Mouse (Mus musculus) gonadal fat pad, adult 2 months (tissue): ENCODE results near the gene Ribc2. TPM values are rescaled to one million over a fixed set of nuclear protein-coding genes. Genes with fewer than 3 reads are reported as not detected.

Source experiments
- DNase-seq: peaks from one replicate; pipeline ENCODE4 v3.0.0-alpha.2; 2012; ENCODE audit warnings: low read depth
- polyA plus RNA-seq: library from polyadenylated mRNA; depleted of rRNA; stranded (reverse); fragments of >200 nt; gene quantifications from 2 replicates; pipeline ENCODE4 v1.2.3, GENCODE M21; 2012; rRNA removed

The Ribc2 gene
- polyA plus RNA-seq, 1 experiment: 0.08 TPM

GRCm38 (mm10) chr15:85179528-85180180 lies 47.8 kb downstream of the Ribc2 start:
- no peak for DNase-seq

GRCm38 (mm10) chr15:85180368-85180767 lies 48.5 kb downstream of the Ribc2 start:
- no peak for DNase-seq

DNA sequence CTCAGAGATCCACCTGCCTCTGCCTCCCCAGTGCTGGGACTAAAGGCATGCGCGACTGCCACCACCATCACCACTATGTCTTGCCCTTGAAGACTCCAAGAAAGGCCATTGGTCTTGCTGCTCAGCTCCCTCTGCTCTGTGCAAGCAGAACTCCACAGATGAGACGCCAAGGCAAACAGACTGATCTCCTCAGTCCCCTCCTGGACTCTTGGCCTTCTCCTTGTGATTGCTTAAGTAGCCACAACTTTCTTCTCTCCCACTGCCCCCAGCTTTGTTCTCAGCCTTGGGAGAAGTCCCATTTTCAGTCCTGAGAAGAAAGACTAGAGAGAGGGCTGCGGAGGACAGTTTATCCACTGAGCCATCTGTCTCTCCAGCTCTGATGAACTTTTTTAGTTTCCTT lies 50.2 kb downstream of the Ribc2 start:
- no peak for DNase-seq

DNA sequence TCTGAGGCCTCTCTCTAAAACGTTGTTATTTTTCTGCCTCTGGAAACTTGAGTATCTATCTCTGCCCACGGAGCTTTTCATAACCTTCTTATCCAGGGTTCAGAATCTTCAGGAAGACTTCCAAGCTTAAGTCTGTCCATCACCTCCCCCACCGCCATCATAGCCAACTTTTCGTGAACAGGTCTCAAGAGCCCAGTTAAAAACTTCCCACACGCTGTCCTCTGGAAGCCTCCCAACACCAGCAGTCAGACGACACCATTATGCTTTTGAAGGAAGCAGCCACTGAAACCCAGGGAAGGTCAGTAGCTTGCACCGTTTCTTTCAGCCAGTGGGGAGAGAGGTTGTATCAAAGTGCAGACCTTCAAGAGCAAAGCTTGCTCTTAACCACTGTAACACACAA lies 55.0 kb downstream of the Ribc2 start:
- no peak for DNase-seq

DNA sequence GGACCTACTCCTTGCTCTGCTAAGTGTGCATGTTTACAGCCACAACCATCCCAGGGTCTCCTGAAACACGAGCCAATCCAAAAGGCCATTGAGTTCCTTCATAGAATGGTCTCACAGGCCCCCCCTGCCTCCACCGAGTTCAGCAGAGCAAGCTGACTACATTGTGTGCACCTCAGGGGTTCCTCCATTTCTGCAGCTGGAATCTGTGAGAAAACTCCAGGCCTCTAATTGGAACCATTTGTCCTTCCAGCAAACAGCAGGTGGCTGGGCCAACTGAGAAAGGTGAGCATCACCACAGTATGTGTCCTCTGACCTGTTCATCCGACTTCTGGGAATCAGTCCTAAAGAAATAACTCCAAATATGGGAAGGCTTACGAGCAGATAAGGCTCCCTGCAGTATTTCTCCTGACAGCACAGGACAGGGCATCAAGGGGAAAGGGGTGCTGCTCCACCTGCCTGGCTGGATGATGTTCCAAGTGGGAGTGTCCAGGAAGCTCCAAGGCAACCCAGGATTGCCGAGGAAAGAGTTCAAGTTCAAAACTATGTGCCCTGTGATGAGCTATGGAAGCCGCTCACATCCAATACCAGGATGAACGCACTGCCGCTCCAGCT lies 56.4 kb downstream of the Ribc2 start:
- no peak for DNase-seq

Other genes starting within 250 kb of the Ribc2 start
- gene Gm29666, start 212.0 kb upstream of the Ribc2 start, polyA plus RNA-seq: 0.23 and 0.32 TPM in 2 replicates
- gene Nup50, start 208.7 kb upstream of the Ribc2 start, polyA plus RNA-seq: 6.7 and 9.6 TPM in 2 replicates
- 18.6 and 22.5 TPM in 2 replicates for gene 5031439G07Rik, start 143.5 kb upstream of the Ribc2 start, polyA plus RNA-seq
- gene Upk3a, start 114.9 kb upstream of the Ribc2 start, polyA plus RNA-seq: 0.82 and 1.7 TPM in 2 replicates
- gene Fam118a, start 103.1 kb upstream of the Ribc2 start, polyA plus RNA-seq: 13.1 and 13.6 TPM in 2 replicates
- gene Smc1b, start 114 bp upstream of the Ribc2 start, polyA plus RNA-seq: 0.09 TPM in 1 of 2 replicates, not detected in the other
- gene Fbln1, start 73.9 kb downstream of the Ribc2 start, polyA plus RNA-seq: 50.4 and 78.5 TPM in 2 replicates
- 80.2 and 103 TPM in 2 replicates for gene Atxn10, start 204.2 kb downstream of the Ribc2 start, polyA plus RNA-seq